Mouse (Mus musculus) limb, embryonic 13.5 days (tissue): ENCODE measurements around the gene Gbp5. TPM values are rescaled to one million over a fixed set of nuclear protein-coding genes. Genes with fewer than 3 reads are reported as not detected.
"Not testable (repeated sequence)": the region's sequence is repeated elsewhere in the genome, so short reads cannot be mapped to it uniquely, and the experiment has no call there.

Source experiments
- ATAC-seq: fragments of 200-750 bp; cut with Nextera tagmentation; 2 replicates; pipeline ENCODE4 v1.8.0; 2017; ENCODE audit warnings: low read depth, moderate number of reproducible peaks, moderate TSS enrichment; ENCODE audit not compliant: low FRiP score
- H3K27ac ChIP-seq: fragments of 300-500 bp; sonication (generic); 2 replicates; pipeline ENCODE4 v1.5.1; 2015; ENCODE audit warnings: inconsistent platforms, mild to moderate bottlenecking, moderate library complexity
- H3K27me3 ChIP-seq: fragments of 300-500 bp; sonication (generic); 2 replicates; pipeline ENCODE4 v1.6.1; 2015; ENCODE audit warnings: mild to moderate bottlenecking, inconsistent platforms
- H3K36me3 ChIP-seq: fragments of 300-500 bp; sonication (generic); 2 replicates; pipeline ENCODE4 v1.6.1; 2015; ENCODE audit warnings: inconsistent platforms, mild to moderate bottlenecking, moderate library complexity
- H3K4me1 ChIP-seq: fragments of 300-500 bp; sonication (generic); 2 replicates; pipeline ENCODE4 v1.6.1; 2015; ENCODE audit warnings: inconsistent platforms
- H3K4me2 ChIP-seq: fragments of 300-500 bp; sonication (generic); replicated peaks from 2 replicates; pipeline ENCODE4 v1.6.1; 2015; ENCODE audit warnings: inconsistent platforms, mild to moderate bottlenecking, moderate library complexity
- H3K4me3 ChIP-seq: fragments of 300-500 bp; sonication (generic); 2 replicates; pipeline ENCODE4 v1.5.1; 2015; ENCODE audit warnings: moderate library complexity, mild to moderate bottlenecking, inconsistent platforms
- H3K9ac ChIP-seq: fragments of 300-500 bp; sonication (generic); 2 replicates; pipeline ENCODE4 v1.6.1; 2015; ENCODE audit warnings: mild to moderate bottlenecking, inconsistent platforms
- H3K9me3 ChIP-seq: fragments of 300-500 bp; sonication (generic); 2 replicates; pipeline ENCODE4 v1.6.1; 2016; ENCODE audit warnings: inconsistent platforms
- WGBS: fragments of 180-500 bp; shearing (Covaris S2); methylation state at CpG from one replicate; pipeline ENCODE4 v1.1.7; 2015; 5-methylcytosine and 5-hydroxymethylcytosine counted together
- polyA plus RNA-seq: library from polyadenylated mRNA; unstranded; fragments of >200 nt; fragmentation: Nextera tagmentation; extraction: Ambion mirVana; gene quantifications from 2 replicates; pipeline ENCODE4 v1.2.1, GENCODE M21; 2015

The Gbp5 gene
- polyA plus RNA-seq, 1 experiment from 2014 or later = 0.05 TPM

DNA sequence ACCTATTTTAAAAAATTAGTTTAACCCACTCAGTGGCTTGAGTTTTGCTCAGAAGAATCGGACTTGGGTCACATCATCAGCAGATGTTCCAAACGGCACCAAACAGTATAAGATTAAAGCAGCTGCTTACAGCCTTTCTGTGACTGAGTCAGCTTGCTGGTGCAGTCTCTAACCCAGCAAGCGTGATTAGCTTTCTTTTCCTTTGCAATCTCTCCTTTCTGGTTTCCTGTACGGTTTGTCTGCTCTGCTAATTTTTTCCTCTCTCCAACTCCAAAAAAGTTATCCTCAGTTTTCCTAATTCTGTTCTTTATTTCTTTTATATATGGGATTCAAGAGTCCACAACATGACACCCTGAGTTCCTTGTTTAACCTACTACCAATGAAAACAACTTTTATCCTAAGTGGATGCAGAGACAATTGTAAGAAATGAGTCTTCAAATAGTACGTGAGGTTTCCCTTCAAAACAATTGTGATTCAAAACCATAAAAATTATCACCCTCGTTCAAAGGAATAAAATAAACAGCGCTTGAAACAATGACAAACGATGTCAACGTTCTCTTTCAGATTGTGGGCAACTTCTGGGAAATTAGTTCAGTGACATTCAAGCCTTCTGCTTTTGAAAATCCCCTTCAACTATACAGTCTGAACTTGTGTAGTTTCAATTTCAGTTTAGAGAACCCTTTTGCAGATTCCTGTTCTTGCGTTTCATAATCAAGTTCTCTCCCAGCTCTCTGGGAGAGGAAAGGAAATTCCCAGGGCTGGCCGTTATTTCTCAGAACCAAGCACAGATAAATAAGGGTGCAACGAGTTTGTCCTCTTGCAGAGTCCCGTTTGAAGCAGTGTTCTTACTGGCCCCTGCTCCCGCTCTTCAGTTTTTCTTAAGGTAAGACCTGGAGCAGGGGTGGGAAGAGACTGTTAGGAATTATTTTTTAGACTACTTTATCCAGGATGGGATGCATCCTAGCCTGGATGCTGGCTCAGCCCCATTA, 2.6 kb downstream of the Gbp5 start:
- 55% methylated on average over 14 of the region's 14 CpGs for WGBS
- ATAC-seq = no peak
- Histone ChIP-seq H3K36me3 (no peaks in the 10 kb centered on the region), H3K4me3 (no peak overlapping the region), H3K27ac (no peak overlapping the region), H3K27me3 (peaks cover 10% of the 10 kb centered on the region; the same call in 1 of the 2 replicates), H3K4me2 (peak overlapping the region; percentile 25; the same call in 1 of the 2 replicates), H3K9ac (no peak overlapping the region), H3K4me1 (no peaks in the 10 kb centered on the region), H3K9me3 (no peaks in the 10 kb centered on the region)

DNA sequence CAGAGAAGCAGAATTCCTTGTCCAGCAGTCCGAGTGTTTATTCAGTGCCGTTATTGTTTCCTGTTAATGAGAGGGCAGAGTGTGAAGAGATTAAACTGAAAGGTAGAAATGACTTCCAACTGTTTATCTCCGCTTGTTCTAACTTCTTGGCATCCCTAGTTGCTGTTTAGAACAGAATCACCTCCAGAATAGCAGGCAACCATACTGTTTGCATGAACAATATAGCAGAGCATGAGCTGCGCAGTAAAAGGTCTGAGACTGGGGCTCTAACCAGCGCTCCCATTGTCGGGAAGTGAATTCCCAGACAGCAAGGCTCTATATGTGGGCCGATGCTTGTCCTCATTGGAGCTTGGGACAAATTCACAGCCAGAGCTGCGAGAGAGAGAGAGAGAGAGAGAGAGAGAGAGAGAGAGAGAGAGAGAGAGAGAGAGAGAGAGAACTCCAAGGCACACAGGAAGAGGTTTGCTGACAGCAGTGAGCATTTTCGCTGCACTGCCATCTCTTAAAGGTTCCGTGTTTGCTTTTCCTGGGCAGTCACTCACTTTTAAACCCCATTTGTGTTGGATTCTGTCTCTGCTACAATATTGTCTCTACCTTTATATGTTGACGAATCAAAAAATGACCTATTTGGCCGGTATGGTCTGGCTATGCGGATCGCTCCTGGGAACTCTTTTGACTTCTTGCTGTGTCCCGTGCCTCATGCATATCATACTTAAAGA, 3.5 kb downstream of the Gbp5 start:
- Histone ChIP-seq H3K4me3 (no peak overlapping the region), H3K27me3 (peaks cover 10% of the 10 kb centered on the region; the same call in 1 of the 2 replicates), H3K9ac (no peak overlapping the region), H3K36me3 (no peaks in the 10 kb centered on the region), H3K9me3 (no peaks in the 10 kb centered on the region), H3K4me1 (no peaks in the 10 kb centered on the region), H3K4me2 (peak overlapping the region; percentile 25; the same call in 1 of the 2 replicates), H3K27ac (no peak overlapping the region)
- 63% methylated on average over 15 of the region's 15 CpGs for WGBS
- ATAC-seq = no peak

DNA sequence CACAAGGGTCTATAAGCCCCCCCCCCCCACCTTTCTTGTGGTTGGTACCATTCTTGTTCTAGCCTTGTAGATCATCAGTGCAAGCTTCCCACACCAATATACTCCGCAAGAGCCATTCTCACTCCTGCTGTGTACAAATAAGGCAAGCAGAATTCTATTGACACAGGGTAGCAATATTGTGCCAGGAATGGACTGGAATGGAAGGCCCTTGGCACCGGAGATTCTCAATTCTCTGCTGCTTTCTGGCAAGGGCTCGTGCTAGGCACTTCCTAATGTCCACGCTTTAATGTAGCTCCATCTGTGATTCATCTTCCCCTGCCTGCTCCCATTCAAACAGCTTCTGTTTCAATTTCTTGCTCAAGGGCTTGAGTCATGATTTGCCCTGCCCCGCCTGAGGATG, 5.2 kb downstream of the Gbp5 start:
- Histone ChIP-seq H3K36me3 (no peaks in the 10 kb centered on the region), H3K4me1 (no peaks in the 10 kb centered on the region), H3K4me2 (no peak overlapping the region), H3K9ac (no peak overlapping the region), H3K27me3 (peaks cover 13% of the 10 kb centered on the region; the same call in 1 of the 2 replicates), H3K27ac (no peak overlapping the region), H3K9me3 (no peaks in the 10 kb centered on the region), H3K4me3 (no peak overlapping the region)
- 86% methylated on average over 5 of the region's 5 CpGs for WGBS
- no peak for ATAC-seq

DNA sequence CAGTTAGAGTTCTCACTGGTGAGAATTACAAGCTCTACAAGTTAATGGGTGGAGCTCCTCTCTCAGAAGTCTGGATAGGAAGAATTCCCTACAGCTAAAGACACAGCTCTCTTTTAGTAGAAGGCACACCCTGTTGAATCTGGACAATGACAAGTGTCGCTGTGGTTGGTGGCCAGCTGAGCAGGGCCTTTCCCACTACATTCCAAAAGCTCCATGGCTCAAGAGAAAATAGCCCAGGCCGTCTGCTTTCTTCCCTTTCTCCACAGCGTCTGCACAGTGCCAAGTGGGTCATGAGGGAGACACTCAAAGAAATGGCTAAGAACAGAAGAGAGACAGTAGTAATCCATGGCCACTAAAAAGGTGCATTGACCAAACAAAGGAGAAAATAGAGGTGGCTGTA, 34.3 kb downstream of the Gbp5 start:
- H3K9ac ChIP-seq = no peak overlapping the region
- 0 out of 2 replicates have a peak, but pooled peaks cover 2% of the 10 kb centered on the region for H3K4me1 ChIP-seq
- no peak overlapping the region for H3K4me3 ChIP-seq
- no peak overlapping the region for H3K27ac ChIP-seq
- H3K4me2 ChIP-seq = no peak overlapping the region
- 84% methylated on average over 3 of the region's 3 CpGs for WGBS
- no peaks in the 10 kb centered on the region for H3K36me3 ChIP-seq
- 0 out of 2 replicates have a peak, but pooled peaks cover 16% of the 10 kb centered on the region for H3K27me3 ChIP-seq
- H3K9me3 ChIP-seq = no peaks in the 10 kb centered on the region
- ATAC-seq = no peak

DNA sequence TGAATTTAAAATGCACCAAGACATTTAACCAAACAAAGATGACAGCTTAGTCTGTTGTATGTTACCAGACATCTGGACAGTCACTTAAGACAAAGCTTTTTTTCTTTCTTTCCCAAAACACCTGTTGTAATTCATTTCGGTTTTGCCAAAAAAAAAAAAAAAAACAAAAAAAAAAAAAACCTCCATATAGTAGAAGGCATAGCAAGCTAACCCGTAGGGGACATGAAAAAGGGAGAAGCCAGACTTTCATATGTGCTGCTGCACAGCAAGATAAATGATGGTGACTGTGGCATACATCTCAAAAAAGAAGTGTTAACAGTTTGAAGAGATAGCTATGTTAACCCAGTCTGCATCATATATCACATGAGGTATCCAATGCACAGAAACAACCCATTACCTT, 35.8 kb downstream of the Gbp5 start:
- no peak for ATAC-seq
- Histone ChIP-seq H3K4me2 (peak overlapping the region; percentile 95), H3K4me1 (0 out of 2 replicates have a peak, but pooled peaks cover 2% of the 10 kb centered on the region), H3K9me3 (no peaks in the 10 kb centered on the region), H3K36me3 (no peaks in the 10 kb centered on the region), H3K4me3 (peak overlapping the region; percentile 60), H3K27me3 (0 out of 2 replicates have a peak, but pooled peaks cover 19% of the 10 kb centered on the region), H3K9ac (0 out of 2 replicates have a peak overlapping the region, but pooled peaks have one; percentile 70), H3K27ac (no peak overlapping the region)
- WGBS = 47% methylated on average over 2 of the region's 2 CpGs

DNA sequence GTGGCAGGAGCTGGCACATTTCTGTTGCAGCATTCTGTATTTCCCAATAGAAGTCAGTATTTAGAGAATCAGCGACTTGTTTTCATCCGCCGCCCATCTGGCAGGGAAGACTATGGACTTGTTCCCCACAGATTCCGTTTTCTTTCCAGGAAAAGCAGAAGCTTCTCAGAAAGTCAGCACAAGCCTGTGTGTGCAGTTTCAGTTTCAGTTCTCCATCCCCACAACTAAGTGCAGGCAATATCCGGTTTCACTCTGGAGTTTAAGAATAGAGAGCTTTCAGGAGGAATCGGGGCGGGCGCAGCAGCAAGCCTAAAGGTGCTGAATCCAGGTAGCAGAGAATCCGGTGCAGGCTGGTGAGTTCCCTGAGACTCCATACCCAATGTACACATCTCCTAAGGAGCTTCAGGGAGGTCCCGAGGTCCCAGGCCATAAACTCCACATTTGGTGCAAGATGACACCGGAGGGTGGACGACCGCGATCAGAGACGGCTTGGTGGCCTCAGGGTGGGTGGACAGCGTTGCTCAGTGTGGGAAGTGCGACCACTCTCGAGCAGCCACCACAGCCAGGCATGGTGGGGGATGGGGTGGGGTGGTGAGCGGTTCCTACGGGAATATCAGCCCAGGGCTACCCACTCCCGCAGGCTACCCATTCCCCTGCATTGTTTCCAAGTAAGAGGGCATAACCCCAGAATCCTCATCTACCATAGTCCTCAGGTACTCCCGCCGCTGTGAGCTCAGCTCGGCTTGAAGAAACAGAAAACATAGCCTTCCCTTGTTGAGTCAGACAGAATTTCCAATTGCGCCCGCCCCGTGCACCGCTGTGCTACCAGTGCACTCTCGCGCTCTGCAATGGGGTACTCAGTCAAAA, 36.5 kb downstream of the Gbp5 start, which contains the start of gene Gbp7:
Gene Gbp7, plus strand, starts transcription at position 256 of the 867 bp plus-strand sequence.
- Histone ChIP-seq H3K9ac (peak within 1 kb of the TSS; percentile 70), H3K4me3 (peak within 1 kb of the TSS; percentile 60), H3K4me1 (0 out of 2 replicates have a peak, but pooled peaks cover 2% of the 10 kb centered on the region), H3K4me2 (peak within 1 kb of the TSS; percentile 95), H3K9me3 (no peaks in the 10 kb centered on the region), H3K27ac (0 out of 2 replicates have a peak within 1 kb of the TSS, but pooled peaks have one; percentile 11), H3K27me3 (0 out of 2 replicates have a peak, but pooled peaks cover 19% of the 10 kb centered on the region), H3K36me3 (no peaks in the 10 kb centered on the region)
- ATAC-seq = peak; percentile 84
- WGBS = 1% methylated on average over 30 of the region's 30 CpGs

DNA sequence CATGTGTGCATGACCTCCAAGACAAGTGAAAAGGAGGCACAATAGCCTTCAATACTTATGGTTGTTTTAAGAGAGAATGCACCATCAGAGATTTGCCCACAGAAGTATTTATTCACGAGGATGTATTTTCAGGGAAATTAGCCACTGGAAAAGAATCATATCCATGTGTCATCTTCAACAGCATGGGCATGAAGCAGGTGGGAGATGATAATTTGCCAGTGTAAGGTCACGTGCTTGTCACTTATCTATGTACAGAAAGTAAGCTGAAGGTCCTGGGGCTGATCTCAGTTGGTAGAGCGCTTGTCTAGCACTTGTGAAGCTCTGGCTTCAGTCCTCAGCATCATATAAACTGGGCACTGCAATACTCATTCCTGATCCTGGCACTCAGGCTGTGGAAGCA, 37.8 kb downstream of the Gbp5 start:
- H3K9ac ChIP-seq = no peak overlapping the region
- no peak overlapping the region for H3K27ac ChIP-seq
- ATAC-seq = no peak
- H3K27me3 ChIP-seq = 0 out of 2 replicates have a peak, but pooled peaks cover 19% of the 10 kb centered on the region
- WGBS = 88% methylated on average over 3 of the region's 3 CpGs
- 0 out of 2 replicates have a peak, but pooled peaks cover 2% of the 10 kb centered on the region for H3K4me1 ChIP-seq
- no peak overlapping the region for H3K4me3 ChIP-seq
- H3K36me3 ChIP-seq = no peaks in the 10 kb centered on the region
- no peaks in the 10 kb centered on the region for H3K9me3 ChIP-seq
- no peak overlapping the region for H3K4me2 ChIP-seq

DNA sequence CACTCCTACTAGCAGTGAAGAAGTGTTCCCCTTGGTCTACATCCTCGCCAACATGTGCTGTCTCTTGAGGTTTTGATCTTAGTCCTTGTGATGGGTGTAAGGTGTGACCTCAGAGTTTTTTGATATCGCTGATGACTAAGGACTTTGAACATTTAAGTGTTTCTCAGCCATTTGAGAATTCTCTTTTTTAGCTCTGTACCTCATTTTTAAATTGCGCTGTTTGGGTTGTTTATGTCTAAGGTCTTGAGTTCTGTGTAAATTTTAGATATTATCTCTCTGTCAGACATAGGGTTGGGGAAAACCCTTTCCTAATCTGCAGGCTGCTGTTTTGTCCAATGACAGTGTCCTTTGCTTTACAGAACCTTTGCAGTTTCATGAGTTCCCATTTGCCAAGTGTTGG, 39.4 kb downstream of the Gbp5 start:
- Histone ChIP-seq H3K4me3 (no peak overlapping the region), H3K9ac (no peak overlapping the region), H3K36me3 (no peaks in the 10 kb centered on the region), H3K27me3 (0 out of 2 replicates have a peak, but pooled peaks cover 19% of the 10 kb centered on the region), H3K4me2 (no peak overlapping the region), H3K9me3 (no peaks in the 10 kb centered on the region), H3K4me1 (0 out of 2 replicates have a peak, but pooled peaks cover 2% of the 10 kb centered on the region), H3K27ac (no peak overlapping the region)
- WGBS = 87% methylated on average over 3 of the region's 3 CpGs
- no peak for ATAC-seq

DNA sequence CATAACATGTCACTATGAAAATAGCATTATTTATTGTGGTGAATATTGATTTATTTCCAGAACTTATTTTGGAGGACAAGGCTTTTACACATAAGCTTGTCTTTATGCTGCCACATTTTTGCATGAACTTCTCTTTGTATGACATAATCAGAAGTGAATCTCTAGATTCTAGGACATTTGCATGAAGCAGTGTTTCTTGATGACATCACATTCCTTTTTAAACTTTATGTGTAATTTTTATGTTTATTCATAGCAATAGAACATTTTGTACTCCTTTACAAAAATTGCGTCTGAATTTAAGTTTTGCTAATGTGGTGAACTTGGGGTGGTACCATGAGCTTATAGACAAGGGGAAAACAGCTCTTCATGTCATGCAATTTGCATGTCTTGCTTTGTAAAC, 41.9 kb downstream of the Gbp5 start:
- 0 out of 2 replicates have a peak, but pooled peaks cover 12% of the 10 kb centered on the region for H3K27me3 ChIP-seq
- no peak overlapping the region for H3K9ac ChIP-seq
- H3K9me3 ChIP-seq = no peaks in the 10 kb centered on the region
- ATAC-seq = no peak
- no peak overlapping the region for H3K4me3 ChIP-seq
- H3K4me2 ChIP-seq = no peak overlapping the region
- H3K36me3 ChIP-seq = no peaks in the 10 kb centered on the region
- 57% methylated on average over 1 of the region's 1 CpGs for WGBS
- H3K4me1 ChIP-seq = 0 out of 2 replicates have a peak, but pooled peaks cover 2% of the 10 kb centered on the region
- H3K27ac ChIP-seq = no peak overlapping the region

DNA sequence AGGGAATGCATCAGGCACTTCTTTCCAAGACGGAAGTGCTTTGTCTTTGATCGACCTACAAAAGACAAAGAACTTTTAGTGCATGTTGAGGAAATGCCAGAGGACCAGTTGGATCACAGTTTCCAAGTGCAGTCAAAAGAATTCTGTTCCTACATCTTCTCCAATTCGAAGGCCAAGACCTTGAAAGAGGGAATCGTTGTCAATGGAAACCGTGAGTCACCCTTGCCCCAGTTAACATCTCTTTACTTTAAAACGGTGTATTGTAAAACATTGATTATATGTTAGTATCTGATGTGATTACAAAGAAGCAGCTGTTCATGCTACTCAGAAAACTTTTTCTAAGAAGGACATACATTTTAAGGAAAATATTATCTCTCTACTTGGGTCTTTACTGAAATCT, 47.6 kb downstream of the Gbp5 start:
- no peaks in the 10 kb centered on the region for H3K36me3 ChIP-seq
- ATAC-seq = no peak
- no peaks in the 10 kb centered on the region for H3K27me3 ChIP-seq
- no peak overlapping the region for H3K27ac ChIP-seq
- no peaks in the 10 kb centered on the region for H3K4me1 ChIP-seq
- WGBS = 86% methylated on average over 6 of the region's 6 CpGs
- H3K9me3 ChIP-seq = no peaks in the 10 kb centered on the region
- no peak overlapping the region for H3K9ac ChIP-seq
- no peak overlapping the region for H3K4me2 ChIP-seq
- H3K4me3 ChIP-seq = no peak overlapping the region

DNA sequence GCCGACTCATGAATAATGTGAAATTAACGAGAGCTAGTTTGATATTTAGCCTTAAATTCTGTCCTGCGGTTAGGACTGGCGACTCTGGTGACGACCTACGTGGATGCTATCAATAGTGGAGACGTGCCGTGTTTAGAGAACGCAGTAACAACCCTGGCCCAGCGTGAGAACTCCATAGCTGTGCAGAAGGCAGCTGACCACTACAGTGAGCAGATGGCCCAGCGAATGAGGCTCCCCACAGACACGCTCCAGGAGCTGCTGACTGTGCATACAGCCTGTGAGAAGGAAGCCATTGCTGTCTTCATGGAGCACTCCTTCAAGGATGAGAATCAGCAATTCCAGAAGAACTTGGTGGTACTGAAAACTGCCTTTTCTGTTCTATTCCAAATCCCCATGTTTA, 49.0 kb downstream of the Gbp5 start:
- WGBS = 80% methylated on average over 12 of the region's 12 CpGs
- not testable (repeated sequence) for H3K4me3 ChIP-seq, ATAC-seq, H3K9me3 ChIP-seq, H3K27me3 ChIP-seq, H3K36me3 ChIP-seq, H3K27ac ChIP-seq, H3K4me1 ChIP-seq, H3K9ac ChIP-seq, H3K4me2 ChIP-seq
